Comparison of ENCODE assay signal across 29 mouse cellular contexts in the genomic region with DNA sequence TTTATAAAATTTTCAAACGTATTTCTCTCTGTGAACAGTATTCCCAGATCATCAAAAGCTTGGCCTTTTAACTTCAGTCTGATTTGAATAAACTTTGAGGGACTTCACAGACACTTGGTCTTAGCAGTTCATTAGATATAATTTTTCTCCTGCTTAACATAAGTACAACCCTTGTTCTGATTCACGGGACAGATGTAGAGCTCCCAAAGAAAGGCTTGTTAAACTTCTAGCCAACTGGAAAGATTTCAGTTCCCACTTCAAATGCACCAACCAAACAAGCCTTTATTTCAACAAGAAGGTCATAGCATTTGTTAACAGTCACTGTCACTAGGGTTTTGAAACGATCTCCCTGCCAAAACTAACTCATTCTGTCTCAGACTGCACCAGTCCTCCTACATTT.
DNase-seq lines count a peak whose midpoint lies in the region; ATAC-seq and TF ChIP-seq lines count a peak whose summit lies in the region.
"Had no signal": no experiment of that assay in that cellular context is flagged by ENCODE, and none has a peak within 500 bp of the region (broad histone marks: within the 10 kb centered on the region; RNA-seq: fewer than 3 reads in every experiment).

No protein-coding gene starts in this region.

- H3K4me2 ChIP-seq in kidney, postnatal 0 days (ENCODE audit: low read length): no peak overlapping the region
- H3K4me2 ChIP-seq in kidney, embryonic 14.5 days (replicated peaks; ENCODE audit: low read depth, low read length): no peak overlapping the region
- no peak overlapping the region for H3K4me2 ChIP-seq in lung, embryonic 15.5 days
- H3K4me2 ChIP-seq: embryonic facial prominence, embryonic 13.5 days; forebrain, embryonic 12.5 days; forebrain, embryonic 15.5 days; heart, embryonic 13.5 days; hindbrain, embryonic 12.5 days; hindbrain, embryonic 15.5 days had no signal

- H3K36me3 ChIP-seq in kidney, postnatal 0 days (ENCODE audit: insufficient read depth, low read length): no peaks in the 10 kb centered on the region
- no peaks in the 10 kb centered on the region for H3K36me3 ChIP-seq in kidney, embryonic 14.5 days (ENCODE audit: control insufficient read depth, insufficient read depth, low read length)
- no peaks in the 10 kb centered on the region for H3K36me3 ChIP-seq in lung, embryonic 15.5 days
- H3K36me3 ChIP-seq: embryonic facial prominence, embryonic 10.5 days; embryonic facial prominence, embryonic 13.5 days; forebrain, embryonic 12.5 days; forebrain, embryonic 15.5 days; heart, embryonic 10.5 days; heart, embryonic 13.5 days; hindbrain, embryonic 12.5 days; hindbrain, embryonic 15.5 days had no signal

- H3K4me3 ChIP-seq in kidney, postnatal 0 days (replicated peaks; ENCODE audit: low read depth, low read length): no peak overlapping the region
- H3K4me3 ChIP-seq in kidney, embryonic 14.5 days (ENCODE audit: low read length): no peak overlapping the region
- no peak overlapping the region for H3K4me3 ChIP-seq in lung, embryonic 15.5 days
- H3K4me3 ChIP-seq: embryonic facial prominence, embryonic 10.5 days; embryonic facial prominence, embryonic 13.5 days; erythroblast, embryonic 14.5 days; forebrain, embryonic 12.5 days; forebrain, embryonic 15.5 days; heart, adult 2 months; heart, embryonic 10.5 days; heart, embryonic 13.5 days; hindbrain, embryonic 12.5 days; hindbrain, embryonic 15.5 days had no signal

- no peak for TF ChIP-seq CTCF in kidney, postnatal 0 days (IDR thresholded peaks at IDR 0.05; ENCODE audit: low read depth)

- ATAC-seq in kidney, postnatal 0 days (replicated peaks; ENCODE audit: low FRiP score, low read depth): no peak
- no peak for ATAC-seq in kidney, embryonic 14.5 days (ENCODE audit: low FRiP score, low TSS enrichment)
- peak; percentile 93 for ATAC-seq in lung, embryonic 15.5 days (ENCODE audit: borderline replicate concordance, extremely low read depth, low FRiP score, low TSS enrichment)
- no peak for ATAC-seq in monocyte, adult 5-6 weeks (replicated peaks; ENCODE audit: insufficient number of reproducible peaks, low FRiP score, low TSS enrichment, poor library complexity, severe bottlenecking)
- ATAC-seq: forebrain, embryonic 15.5 days; Patski had no signal

- no peak overlapping the region for H3K27ac ChIP-seq in kidney, postnatal 0 days
- no peak overlapping the region for H3K27ac ChIP-seq in kidney, embryonic 14.5 days (ENCODE audit: low read depth, low read length)
- H3K27ac ChIP-seq in lung, embryonic 15.5 days: no peak overlapping the region
- H3K27ac ChIP-seq: embryonic facial prominence, embryonic 10.5 days; embryonic facial prominence, embryonic 13.5 days; forebrain, embryonic 12.5 days; forebrain, embryonic 15.5 days; heart, adult 2 months; heart, embryonic 10.5 days; heart, embryonic 13.5 days; hindbrain, embryonic 12.5 days; hindbrain, embryonic 15.5 days had no signal

- no peaks in the 10 kb centered on the region for H3K4me1 ChIP-seq in kidney, postnatal 0 days (replicated peaks; ENCODE audit: insufficient read depth, low read length)
- H3K4me1 ChIP-seq in kidney, embryonic 14.5 days (ENCODE audit: control insufficient read depth, insufficient read depth, low read length): no peaks in the 10 kb centered on the region
- peaks cover 4% of the 10 kb centered on the region; the same call in 1 of the 2 replicates for H3K4me1 ChIP-seq in lung, embryonic 15.5 days
- H3K4me1 ChIP-seq: embryonic facial prominence, embryonic 10.5 days; embryonic facial prominence, embryonic 13.5 days; forebrain, embryonic 12.5 days; forebrain, embryonic 15.5 days; heart, embryonic 10.5 days; heart, embryonic 13.5 days; hindbrain, embryonic 12.5 days; hindbrain, embryonic 15.5 days had no signal

- H3K9ac ChIP-seq in kidney, postnatal 0 days (ENCODE audit: low read depth, low read length): no peak overlapping the region
- no peak overlapping the region for H3K9ac ChIP-seq in kidney, embryonic 14.5 days (ENCODE audit: low read depth, low read length)
- no peak overlapping the region for H3K9ac ChIP-seq in lung, embryonic 15.5 days
- H3K9ac ChIP-seq: embryonic facial prominence, embryonic 13.5 days; forebrain, embryonic 12.5 days; forebrain, embryonic 15.5 days; heart, embryonic 13.5 days; hindbrain, embryonic 12.5 days; hindbrain, embryonic 15.5 days had no signal

- no peaks in the 10 kb centered on the region for H3K9me3 ChIP-seq in kidney, postnatal 0 days (replicated peaks; ENCODE audit: low read length)
- no peaks in the 10 kb centered on the region for H3K9me3 ChIP-seq in kidney, embryonic 14.5 days (ENCODE audit: control insufficient read depth, low read length)
- H3K9me3 ChIP-seq in lung, embryonic 15.5 days: no peaks in the 10 kb centered on the region
- H3K9me3 ChIP-seq: embryonic facial prominence, embryonic 10.5 days; embryonic facial prominence, embryonic 13.5 days; forebrain, embryonic 12.5 days; forebrain, embryonic 15.5 days; heart, embryonic 10.5 days; heart, embryonic 13.5 days; hindbrain, embryonic 12.5 days; hindbrain, embryonic 15.5 days had no signal

- DNase-seq in kidney, postnatal 0 days (ENCODE audit: low spot score): peak; percentile 22
- DNase-seq in lung, postnatal 4 days: no peak
- peak; percentile 24 for DNase-seq in Muller cell, postnatal 12 days (ENCODE audit: inconsistent ontology term)
- DNase-seq in lung, postnatal 25 days (ENCODE audit: low spot score): peak; percentile 16
- DNase-seq in liver: no peak
- DNase-seq: adrenal gland, adult 2 months; adrenal gland, postnatal 14 days; cerebellum, adult 11-12 months; cerebellum, adult 8-10 months; cerebellum, postnatal 10 days; cerebellum, postnatal 36 days; embryo, embryonic 11 days; gastrocnemius, postnatal 10 days; gastrocnemius, postnatal 36 days; heart, adult 2 months; heart, postnatal 14 days had no signal

- WGBS in kidney, postnatal 0 days: 41% methylated on average over 3 of the region's 3 CpGs
- 48% methylated on average over 3 of the region's 3 CpGs for WGBS in kidney, embryonic 14.5 days
- 17% methylated on average over 3 of the region's 3 CpGs for WGBS in lung, embryonic 15.5 days

- no peaks in the 10 kb centered on the region for H3K27me3 ChIP-seq in kidney, postnatal 0 days (ENCODE audit: insufficient read depth, low read length)
- H3K27me3 ChIP-seq in kidney, embryonic 14.5 days (ENCODE audit: control insufficient read depth, insufficient read depth, low read length): no peaks in the 10 kb centered on the region
- H3K27me3 ChIP-seq in lung, embryonic 15.5 days: no peaks in the 10 kb centered on the region
- H3K27me3 ChIP-seq: embryonic facial prominence, embryonic 13.5 days; forebrain, embryonic 12.5 days; forebrain, embryonic 15.5 days; heart, embryonic 13.5 days; hindbrain, embryonic 12.5 days; hindbrain, embryonic 15.5 days; Patski had no signal

Comparison
In these comparisons a context has a peak if more than half of its experiments do, and no peak if none do; other contexts are left out.
1. DNase-seq: peak in kidney, postnatal 0 days (single experiment), Muller cell, postnatal 12 days (single experiment) and lung, postnatal 25 days (single experiment); none in lung, postnatal 4 days (0 of 2) and liver (single experiment).